Mouse (Mus musculus): ENCODE measurements around the gene Mef2b.
A peak's percentile ranks its signal among the peaks of the same experiment; 100 is the strongest.

Mef2b gene

GRCm38 (mm10) chr8:70134086-70134485 lies 5.4 kb upstream of the Mef2b start:
- no peak for DNase-seq (ENCODE audit: low spot score)

GRCm38 (mm10) chr8:70134931-70135330 lies 4.6 kb upstream of the Mef2b start:
- no peak for DNase-seq (ENCODE audit: low spot score)

DNA sequence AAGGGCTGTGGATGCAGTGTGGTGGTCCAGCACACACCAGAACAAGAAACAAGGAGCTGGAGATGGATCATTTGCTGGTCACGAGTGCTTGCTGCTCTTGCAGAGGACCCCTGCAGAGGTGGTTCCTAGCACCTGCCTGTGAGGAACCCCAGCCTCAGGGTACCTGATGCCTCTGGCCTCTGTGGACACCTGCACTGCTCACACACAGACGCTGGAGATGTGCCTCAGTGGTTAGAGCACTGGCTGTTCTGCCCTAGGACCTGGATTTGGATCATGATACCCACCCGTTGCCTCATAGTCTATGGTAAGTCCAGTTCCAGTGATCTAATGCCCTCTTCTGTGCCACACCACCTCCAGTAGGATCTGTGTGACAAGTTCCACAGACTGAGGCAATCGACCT lies 2.9 kb upstream of the Mef2b start:
- no peak for DNase-seq (ENCODE audit: low spot score)

DNA sequence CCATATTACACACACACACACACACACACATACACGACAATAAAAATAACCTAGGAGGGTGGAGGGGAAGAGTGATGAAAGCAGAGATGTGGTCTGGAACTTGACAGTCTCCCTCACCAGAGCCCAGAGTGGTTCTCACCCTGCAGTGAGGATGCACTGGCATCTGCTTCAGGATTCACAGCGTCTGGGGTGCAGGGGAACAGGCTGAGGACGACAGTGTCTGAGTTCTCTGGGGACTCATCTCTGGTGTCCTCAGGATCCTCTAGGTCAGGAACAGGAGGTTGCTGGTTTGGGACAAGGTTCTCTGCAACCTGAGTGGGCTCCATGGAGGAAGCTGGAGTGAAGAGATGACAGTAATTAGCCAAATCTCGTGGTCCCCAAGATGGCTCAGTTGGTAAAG lies 1.6 kb upstream of the Mef2b start:
- no peak for DNase-seq (ENCODE audit: low spot score)

DNA sequence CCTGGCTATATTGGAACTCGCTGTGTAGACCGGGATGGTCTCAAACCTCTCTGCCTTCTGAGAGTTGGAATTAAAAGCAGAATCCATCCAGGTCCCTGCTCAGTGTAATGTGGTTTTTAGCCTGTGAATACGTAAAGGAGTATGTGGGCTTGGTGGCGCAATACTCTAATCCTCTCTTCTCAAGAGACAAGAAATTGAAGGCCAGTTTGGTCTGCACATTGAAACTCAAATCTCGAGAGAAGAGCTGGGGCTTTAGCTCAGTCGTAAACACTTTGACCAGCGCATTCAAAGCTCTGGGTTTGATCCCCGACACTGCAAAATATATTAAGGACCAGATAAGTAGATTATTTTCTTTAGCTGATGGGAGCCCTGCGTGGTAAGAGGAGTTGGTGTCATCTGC lies 470 bp downstream of the Mef2b start:
- DNase-seq (ENCODE audit: low spot score) = no peak

DNA sequence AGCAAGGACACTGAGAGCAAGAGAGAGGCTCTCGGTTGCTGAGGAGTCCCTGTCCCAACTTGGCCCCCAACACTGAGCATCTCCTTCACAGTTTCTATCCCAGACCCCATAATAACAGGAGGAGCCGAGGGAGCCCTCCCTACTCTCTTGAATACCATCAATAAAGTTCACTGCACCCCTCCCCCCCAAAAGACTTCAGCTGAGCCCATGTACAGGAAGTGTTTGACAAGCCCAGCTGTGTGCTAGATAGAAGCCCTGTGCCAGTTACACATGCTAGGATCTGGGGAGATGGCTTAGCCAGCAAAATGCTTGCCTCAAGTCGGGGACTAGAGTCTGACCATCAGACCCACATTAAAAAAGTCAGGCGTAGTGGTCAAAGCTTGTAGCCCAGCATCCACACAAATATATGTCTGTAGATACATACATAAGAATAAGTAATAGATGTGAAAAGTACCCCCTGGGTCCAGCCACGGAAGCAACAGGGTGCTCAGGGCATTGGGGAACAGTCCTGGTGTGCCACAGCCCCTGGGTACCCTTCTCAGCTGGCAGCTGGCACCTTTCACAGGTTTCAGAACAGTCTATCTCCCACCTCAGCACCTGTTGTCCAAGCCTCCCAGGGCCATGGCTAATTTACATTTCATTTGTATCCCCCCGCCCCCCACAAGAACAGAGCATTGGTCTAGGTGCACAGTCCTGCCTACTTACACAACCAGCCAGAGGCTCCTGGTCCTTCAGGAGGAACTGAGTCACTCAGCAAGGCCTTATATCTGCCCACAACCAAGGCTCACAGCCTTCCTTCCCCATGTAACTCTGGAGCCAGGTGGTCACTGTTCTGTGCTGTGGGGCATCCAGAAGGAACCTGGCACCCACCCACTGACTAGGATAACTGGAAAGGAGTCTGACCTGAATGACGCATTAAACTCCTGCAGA lies 8.4 kb downstream of the Mef2b start:
- no peak for DNase-seq (ENCODE audit: low spot score)

DNA sequence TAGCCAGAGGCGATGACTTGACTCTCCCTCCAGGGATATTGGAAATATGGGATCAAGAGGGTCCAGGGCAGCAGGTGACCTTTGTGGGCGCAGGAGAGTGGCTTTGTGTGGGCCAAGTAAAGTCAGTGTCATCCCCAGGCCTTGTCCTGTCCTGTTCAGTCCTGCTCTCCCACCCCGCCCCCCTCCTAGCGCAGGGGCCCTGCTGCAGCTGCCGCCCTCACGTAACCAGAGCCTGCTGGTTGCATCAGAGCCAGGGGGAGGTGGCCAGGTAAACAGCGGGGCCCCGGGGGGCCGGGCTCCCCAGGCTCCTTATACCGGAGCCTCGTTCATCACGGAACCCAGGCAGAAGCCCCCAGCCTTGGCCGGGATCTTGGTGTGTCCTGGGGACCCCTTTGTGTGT lies 10.6 kb downstream of the Mef2b start:
- no peak for DNase-seq (ENCODE audit: low spot score)

DNA sequence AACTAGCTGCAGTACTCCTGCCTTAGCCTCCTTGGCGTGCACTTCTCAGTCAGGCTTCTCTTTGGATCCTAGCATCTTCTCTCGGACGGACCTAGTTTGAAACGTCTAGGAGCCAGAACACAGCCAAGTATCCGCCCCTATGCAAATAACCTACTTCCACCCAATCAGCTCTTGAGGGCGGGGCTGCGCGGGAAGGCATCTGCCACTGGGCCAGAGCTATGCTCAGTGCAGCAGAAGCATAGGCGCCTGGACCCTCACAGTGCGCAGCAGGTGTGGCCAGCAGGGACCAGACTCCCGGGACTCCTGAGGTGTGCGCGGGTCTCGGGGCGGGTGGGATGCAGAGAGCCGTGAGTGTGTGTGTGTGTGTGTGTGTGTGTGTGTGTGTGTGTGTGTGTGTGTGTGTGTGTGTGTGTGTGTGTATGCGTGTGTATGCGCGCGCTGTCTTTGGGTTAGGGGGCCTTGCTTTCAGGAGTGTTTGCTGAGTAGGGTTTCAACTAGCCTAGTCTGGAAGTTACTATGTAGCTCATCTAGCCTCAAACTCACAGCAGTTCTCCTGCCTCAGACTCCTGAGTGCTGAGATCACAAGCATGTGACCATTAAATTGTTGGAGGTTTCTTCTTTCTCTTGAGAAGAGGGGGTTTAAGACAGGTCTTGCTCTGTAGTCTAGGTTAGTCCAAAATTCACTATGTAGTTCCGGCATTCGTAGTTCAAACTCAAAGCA lies 13.2 kb downstream of the Mef2b start:
- DNase-seq (ENCODE audit: low spot score) = peak; percentile 87

DNA sequence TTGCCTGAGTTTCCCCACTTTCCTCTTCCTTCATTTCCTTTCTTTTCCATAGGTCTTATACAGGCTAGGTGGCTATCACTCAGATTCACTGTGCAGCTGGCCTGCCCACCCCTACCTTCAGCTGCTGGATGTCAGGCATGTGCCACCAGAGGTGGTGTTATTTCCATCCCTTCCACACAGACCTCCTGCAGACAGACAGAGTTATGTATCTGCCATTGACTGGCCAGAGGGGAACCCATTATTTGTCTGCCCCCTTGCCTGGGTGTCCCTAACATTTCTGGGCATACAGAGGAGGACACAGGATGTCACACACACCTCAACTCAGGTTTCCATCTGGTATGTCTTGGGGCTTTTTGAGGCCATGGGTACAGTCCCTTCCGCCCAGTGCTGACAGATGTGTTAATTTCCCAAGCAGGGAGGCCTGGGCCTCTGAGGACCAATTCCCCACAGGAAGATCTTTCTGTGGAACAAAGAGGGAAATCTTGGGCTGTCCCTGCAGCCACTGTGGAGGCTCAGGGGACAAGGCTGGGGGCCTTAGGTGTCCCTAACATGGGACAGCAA lies 17.8 kb downstream of the Mef2b start:
- no peak for DNase-seq (ENCODE audit: low spot score)

DNA sequence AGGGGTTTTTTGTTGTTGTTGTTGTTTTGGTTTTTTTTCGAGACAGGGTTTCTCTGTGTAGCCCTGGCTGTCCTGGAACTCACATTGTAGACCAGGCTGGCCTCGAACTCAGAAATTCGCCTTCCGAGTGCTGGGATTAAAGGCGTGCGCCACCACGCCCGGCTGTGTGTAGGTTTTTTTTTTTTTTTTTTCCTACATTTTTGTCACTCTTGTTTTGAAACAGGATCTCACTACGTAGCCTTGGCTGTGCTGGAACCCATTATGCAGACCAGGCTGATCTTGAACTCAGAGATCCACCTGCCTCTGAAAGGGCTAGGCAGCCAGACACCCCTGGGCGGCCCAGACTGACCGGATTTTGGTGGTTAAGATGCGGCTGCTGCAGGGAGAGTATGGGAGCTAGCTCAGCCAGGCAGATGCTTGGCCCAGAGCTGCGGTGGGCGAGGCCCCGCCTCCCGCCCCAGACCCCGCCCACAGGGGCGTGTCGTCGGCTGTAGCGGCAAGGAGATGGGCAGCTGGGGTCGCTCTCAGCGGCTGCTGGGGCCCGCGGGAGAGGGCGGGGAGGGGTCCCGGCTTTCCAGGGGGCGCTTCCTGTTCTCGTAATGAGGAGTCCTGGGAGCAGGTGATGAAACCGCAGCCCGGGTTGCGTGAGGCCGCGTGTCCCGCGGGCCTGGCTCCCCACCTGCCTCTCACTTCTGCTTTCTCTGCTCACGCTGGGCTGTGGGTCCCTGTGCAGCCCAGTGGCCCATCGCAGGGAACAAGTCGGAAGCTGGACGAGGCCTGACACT lies 18.8 kb downstream of the Mef2b start:
- peak; percentile 89 for DNase-seq (ENCODE audit: low spot score)

GRCm38 (mm10) chr8:70159211-70159610 lies 19.7 kb downstream of the Mef2b start:
- no peak for DNase-seq (ENCODE audit: low spot score)

DNA sequence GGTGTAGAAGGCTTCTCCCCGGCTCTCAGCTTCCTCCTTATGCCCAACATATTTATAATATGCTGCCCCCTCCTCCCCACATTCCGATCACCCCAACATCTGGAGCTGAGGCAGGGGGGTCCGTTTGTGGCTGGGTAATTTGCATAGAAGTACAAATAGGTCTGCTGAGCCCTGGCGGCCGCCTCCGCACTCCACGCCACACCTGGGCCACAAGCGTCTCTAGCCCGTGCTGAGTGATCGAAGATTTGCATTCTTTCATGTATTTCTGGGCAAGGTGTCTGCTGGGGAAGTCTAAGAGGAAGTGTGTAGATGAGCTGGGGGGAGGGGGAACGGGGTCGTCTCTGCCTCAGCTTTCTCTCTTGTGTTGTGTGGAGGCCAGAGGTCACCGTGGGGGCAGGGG lies 20.5 kb downstream of the Mef2b start:
- DNase-seq (ENCODE audit: low spot score) = no peak

DNA sequence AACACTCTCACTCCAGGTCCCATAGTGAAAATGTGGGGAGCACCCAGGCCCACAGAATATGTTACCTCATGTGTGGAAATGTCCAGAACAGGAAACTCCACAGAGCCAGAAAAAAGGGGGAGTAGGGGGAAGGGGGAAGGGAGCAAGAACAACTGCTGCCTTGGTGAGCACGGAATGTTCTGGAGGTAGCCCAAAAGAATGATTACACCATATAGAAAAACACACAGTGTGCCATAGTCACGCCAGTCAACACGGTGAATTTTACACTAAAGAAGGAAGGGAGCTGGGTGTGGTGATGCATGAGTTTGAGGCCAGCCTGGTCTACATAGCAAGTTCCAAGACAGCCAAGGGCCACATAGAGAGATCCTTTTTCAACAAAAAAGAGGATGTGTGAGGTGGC lies 23.8 kb downstream of the Mef2b start:
- no peak for DNase-seq (ENCODE audit: low spot score)

GRCm38 (mm10) chr8:70166504-70167110 lies 27.1 kb downstream of the Mef2b start:
- peak; percentile 89 for DNase-seq (ENCODE audit: low spot score)

DNA sequence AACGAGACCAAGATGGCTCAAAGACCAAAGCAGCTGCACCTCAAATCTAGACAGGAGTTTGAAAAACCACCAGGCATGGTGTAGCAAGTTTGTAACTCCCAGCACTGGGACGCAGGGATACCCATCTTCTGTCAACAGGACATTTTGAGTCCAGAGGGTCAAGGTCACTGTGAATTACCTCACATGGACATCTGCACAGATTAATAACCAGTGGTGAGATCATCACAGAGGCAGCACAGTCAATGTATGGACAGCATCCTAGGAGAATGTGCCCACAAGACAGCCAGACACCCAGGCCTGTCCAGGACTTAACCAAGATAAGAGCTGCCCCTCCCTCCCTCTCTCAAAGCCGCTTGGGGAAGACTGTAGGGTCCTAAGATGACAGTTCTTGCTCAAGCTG lies 30.6 kb downstream of the Mef2b start:
- DNase-seq (ENCODE audit: low spot score) = no peak

GRCm38 (mm10) chr8:70170748-70171147 lies 31.2 kb downstream of the Mef2b start:
- DNase-seq (ENCODE audit: low spot score) = no peak

GRCm38 (mm10) chr8:70171240-70171639 lies 31.7 kb downstream of the Mef2b start:
- no peak for DNase-seq (ENCODE audit: low spot score)

DNA sequence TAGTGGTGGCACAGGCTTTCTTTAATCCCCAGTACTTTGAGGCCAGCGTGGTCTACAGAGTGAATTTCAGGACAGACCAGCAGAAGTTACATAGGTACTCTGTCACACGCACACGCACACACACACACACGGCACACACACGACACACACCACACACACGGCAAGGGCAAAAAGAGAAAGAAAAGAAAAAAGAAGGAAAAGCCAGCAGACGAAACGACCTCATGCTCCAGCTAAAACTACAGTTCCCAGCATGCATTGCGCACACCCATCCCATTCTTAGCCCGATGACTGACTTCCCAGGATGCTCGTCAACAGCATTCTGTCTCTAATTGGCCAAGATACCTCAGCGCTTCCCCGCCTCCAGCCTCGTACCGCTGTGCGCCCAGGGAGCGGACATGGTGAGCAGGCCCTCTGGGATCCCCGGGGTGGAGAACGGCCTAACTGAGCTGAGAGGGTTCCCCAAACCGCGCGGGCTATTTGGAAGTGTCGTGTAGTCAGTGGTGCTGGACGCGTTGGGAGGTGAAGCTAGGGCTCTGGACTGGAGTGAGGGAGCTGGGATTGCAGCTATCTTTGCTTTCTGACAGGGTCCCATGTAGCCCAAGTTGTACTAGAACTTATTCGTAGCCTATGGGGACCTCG lies 32.7 kb downstream of the Mef2b start, which contains the start of gene Tmem161a:
Tmem161a (plus strand) TSS at position 314 of the 639 bp plus-strand sequence.
- DNase-seq (ENCODE audit: low spot score) = peak; percentile 93

DNA sequence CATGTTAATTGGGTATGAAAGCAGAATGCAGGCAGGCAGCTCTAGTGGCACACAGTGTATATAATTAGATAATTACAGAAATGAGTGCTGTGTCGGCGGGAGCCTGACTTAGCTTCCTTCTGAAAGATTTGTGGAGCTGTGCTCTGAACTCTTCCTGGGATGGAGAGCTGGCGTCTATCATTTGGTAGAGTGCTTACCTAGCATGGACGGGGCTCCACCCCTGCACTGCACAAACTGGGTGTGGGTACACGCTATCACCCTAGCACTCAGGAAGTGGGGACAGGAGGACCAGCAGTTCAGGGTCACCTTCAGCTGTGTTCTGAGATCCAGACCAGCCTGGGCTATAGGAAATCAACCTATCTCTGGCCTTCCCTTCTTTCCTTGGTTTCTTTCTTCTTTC lies 33.8 kb downstream of the Mef2b start:
- no peak for DNase-seq (ENCODE audit: low spot score)

- DNase-seq (ENCODE audit: low spot score) = no peak
Measured at GRCm38 (mm10) chr8:70174079-70174478, 34.6 kb downstream of the Mef2b start.

DNA sequence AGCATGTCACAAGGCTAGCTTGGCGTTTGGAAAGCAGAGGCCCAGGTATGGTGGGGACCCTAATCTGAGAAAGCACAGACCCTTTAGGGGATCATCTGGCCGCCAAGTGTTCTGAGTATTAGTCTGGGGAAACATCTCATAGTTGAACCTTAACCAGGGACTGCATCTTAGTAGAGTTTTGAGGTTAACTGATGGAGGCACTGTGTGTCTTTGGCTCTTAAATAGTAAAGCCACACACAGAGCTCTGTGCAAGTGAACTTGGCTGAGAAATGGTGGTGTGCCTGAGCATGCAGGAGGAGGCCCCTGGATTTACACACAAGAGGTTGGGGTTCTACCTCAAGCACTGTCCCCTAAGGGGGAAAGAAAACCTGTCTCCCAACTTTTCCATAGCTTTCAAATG lies 38.7 kb downstream of the Mef2b start:
- DNase-seq (ENCODE audit: low spot score) = no peak
